Mouse (Mus musculus): ENCODE results near the gene Ifna4. TPM values are rescaled to one million over a fixed set of nuclear protein-coding genes. Genes with fewer than 3 reads are reported as not detected.
"Not testable (repeated sequence)": the region's sequence is repeated elsewhere in the genome, so short reads cannot be mapped to it uniquely, and the experiment has no call there.

Ifna4 gene
- not detected in 2 replicates for polyA plus RNA-seq (2014; fragmentation: Nextera tagmentation; extraction: Ambion mirVana)

- no peaks in the 10 kb centered on the region for H3K9me3 ChIP-seq (ENCODE audit: control insufficient read depth, low read length)
- no peaks in the 10 kb centered on the region for H3K27me3 ChIP-seq (ENCODE audit: control insufficient read depth, insufficient read depth, low read length)
- H3K4me3 ChIP-seq (ENCODE audit: low read depth, low read length), result no peak within 1 kb of the TSS
- H3K4me1 ChIP-seq (replicated peaks; ENCODE audit: control insufficient read depth, insufficient read depth, low read length), result no peaks in the 10 kb centered on the region
- H3K9ac ChIP-seq (ENCODE audit: low read depth, low read length), result no peak within 1 kb of the TSS
- no peak within 1 kb of the TSS for H3K27ac ChIP-seq (ENCODE audit: low read depth, low read length)
- WGBS, result 24% methylated on average over 2 of the region's 2 CpGs
- DNase-seq (ENCODE audit: low spot score), result no peak
- no peaks in the 10 kb centered on the region for H3K36me3 ChIP-seq (ENCODE audit: control insufficient read depth, insufficient read depth, low read length)
- ATAC-seq (ENCODE audit: low FRiP score), result no peak
- H3K4me2 ChIP-seq (replicated peaks; ENCODE audit: low read depth, low read length), result no peak within 1 kb of the TSS
These were observed at the start of gene Ifna4 for GRCm38 (mm10) chr4:88841438-88841911. Gene Ifna4 (plus strand): TSS chr4:88841861.

- H3K27ac ChIP-seq (ENCODE audit: low read depth, low read length); H3K9ac ChIP-seq (ENCODE audit: low read depth, low read length); ATAC-seq (ENCODE audit: low FRiP score); H3K4me1 ChIP-seq (replicated peaks; ENCODE audit: control insufficient read depth, insufficient read depth, low read length); H3K9me3 ChIP-seq (ENCODE audit: control insufficient read depth, low read length); DNase-seq (ENCODE audit: low spot score); H3K4me2 ChIP-seq (replicated peaks; ENCODE audit: low read depth, low read length); H3K27me3 ChIP-seq (ENCODE audit: control insufficient read depth, insufficient read depth, low read length); H3K36me3 ChIP-seq (ENCODE audit: control insufficient read depth, insufficient read depth, low read length); H3K4me3 ChIP-seq (ENCODE audit: low read depth, low read length): not testable (repeated sequence)
- 0% methylated on average over 4 of the region's 52 CpGs for WGBS
These were observed 47.6 kb upstream of the Ifna4 start, which contains the start of gene Gm13275 for GRCm38 (mm10) chr4:88793936-88794675. Gene Gm13275 (plus strand): TSS chr4:88794487.

GRCm38 (mm10) chr4:88797097-88797496 lies 44.6 kb upstream of the Ifna4 start, which contains the start of gene Gm13279:
Gene Gm13279 (plus strand): TSS chr4:88797397.
- H3K4me1 ChIP-seq (replicated peaks; ENCODE audit: control insufficient read depth, insufficient read depth, low read length); H3K27ac ChIP-seq (ENCODE audit: low read depth, low read length); H3K4me3 ChIP-seq (ENCODE audit: low read depth, low read length); H3K27me3 ChIP-seq (ENCODE audit: control insufficient read depth, insufficient read depth, low read length); H3K36me3 ChIP-seq (ENCODE audit: control insufficient read depth, insufficient read depth, low read length); H3K4me2 ChIP-seq (replicated peaks; ENCODE audit: low read depth, low read length); H3K9ac ChIP-seq (ENCODE audit: low read depth, low read length); ATAC-seq (ENCODE audit: low FRiP score); DNase-seq (ENCODE audit: low spot score); H3K9me3 ChIP-seq (ENCODE audit: control insufficient read depth, low read length): not testable (repeated sequence)
- no CpG with 5 or more reads among the region's 28 CpGs for WGBS

- not testable (repeated sequence) for H3K4me1 ChIP-seq (replicated peaks; ENCODE audit: control insufficient read depth, insufficient read depth, low read length); DNase-seq (ENCODE audit: low spot score); H3K27me3 ChIP-seq (ENCODE audit: control insufficient read depth, insufficient read depth, low read length); H3K27ac ChIP-seq (ENCODE audit: low read depth, low read length); H3K9ac ChIP-seq (ENCODE audit: low read depth, low read length); H3K4me3 ChIP-seq (ENCODE audit: low read depth, low read length); ATAC-seq (ENCODE audit: low FRiP score); H3K9me3 ChIP-seq (ENCODE audit: control insufficient read depth, low read length); H3K4me2 ChIP-seq (replicated peaks; ENCODE audit: low read depth, low read length); H3K36me3 ChIP-seq (ENCODE audit: control insufficient read depth, insufficient read depth, low read length)
- WGBS, result 17% methylated on average over 2 of the region's 7 CpGs
These were observed 42.3 kb upstream of the Ifna4 start, which contains the start of gene Gm13285 for GRCm38 (mm10) chr4:88799365-88799764. Gene Gm13285 (plus strand): TSS chr4:88799665.

- DNase-seq (ENCODE audit: low spot score), result not testable (repeated sequence)
These were observed 38.7 kb upstream of the Ifna4 start, which contains the start of gene Gm13287 for GRCm38 (mm10) chr4:88802954-88803353. Gene Gm13287 (plus strand): TSS chr4:88803254.

GRCm38 (mm10) chr4:88805231-88805630 lies 36.4 kb upstream of the Ifna4 start, which contains the start of gene Gm13288:
Gene Gm13288 (plus strand): TSS chr4:88805531.
- H3K9ac ChIP-seq (ENCODE audit: low read depth, low read length); H3K27me3 ChIP-seq (ENCODE audit: control insufficient read depth, insufficient read depth, low read length); H3K36me3 ChIP-seq (ENCODE audit: control insufficient read depth, insufficient read depth, low read length); ATAC-seq (ENCODE audit: low FRiP score); DNase-seq (ENCODE audit: low spot score); H3K4me3 ChIP-seq (ENCODE audit: low read depth, low read length); H3K27ac ChIP-seq (ENCODE audit: low read depth, low read length); H3K4me1 ChIP-seq (replicated peaks; ENCODE audit: control insufficient read depth, insufficient read depth, low read length); H3K4me2 ChIP-seq (replicated peaks; ENCODE audit: low read depth, low read length); H3K9me3 ChIP-seq (ENCODE audit: control insufficient read depth, low read length): not testable (repeated sequence)
- WGBS, result no CpG with 5 or more reads among the region's 8 CpGs

More at GRCm38 (mm10) chr4:88802954-88803353, 38.7 kb upstream of the Ifna4 start, which contains the start of gene Gm13287:
- H3K27me3 ChIP-seq (ENCODE audit: control insufficient read depth, insufficient read depth, low read length); H3K4me3 ChIP-seq (ENCODE audit: low read depth, low read length); H3K4me1 ChIP-seq (replicated peaks; ENCODE audit: control insufficient read depth, insufficient read depth, low read length); H3K27ac ChIP-seq (ENCODE audit: low read depth, low read length); ATAC-seq (ENCODE audit: low FRiP score); H3K36me3 ChIP-seq (ENCODE audit: control insufficient read depth, insufficient read depth, low read length); H3K4me2 ChIP-seq (replicated peaks; ENCODE audit: low read depth, low read length); H3K9me3 ChIP-seq (ENCODE audit: control insufficient read depth, low read length); H3K9ac ChIP-seq (ENCODE audit: low read depth, low read length): not testable (repeated sequence)
- no CpG with 5 or more reads among the region's 29 CpGs for WGBS

- H3K4me3 ChIP-seq (ENCODE audit: low read depth, low read length); H3K27me3 ChIP-seq (ENCODE audit: control insufficient read depth, insufficient read depth, low read length); H3K4me2 ChIP-seq (replicated peaks; ENCODE audit: low read depth, low read length); ATAC-seq (ENCODE audit: low FRiP score); H3K4me1 ChIP-seq (replicated peaks; ENCODE audit: control insufficient read depth, insufficient read depth, low read length); H3K9me3 ChIP-seq (ENCODE audit: control insufficient read depth, low read length); H3K9ac ChIP-seq (ENCODE audit: low read depth, low read length); H3K36me3 ChIP-seq (ENCODE audit: control insufficient read depth, insufficient read depth, low read length); DNase-seq (ENCODE audit: low spot score); H3K27ac ChIP-seq (ENCODE audit: low read depth, low read length): not testable (repeated sequence)
- WGBS, result 0% methylated on average over 6 of the region's 34 CpGs
These were observed 35.9 kb upstream of the Ifna4 start for GRCm38 (mm10) chr4:88805761-88806160.

GRCm38 (mm10) chr4:88815928-88816327 lies 25.7 kb upstream of the Ifna4 start, which contains the start of gene Ifna7:
Gene Ifna7 (plus strand): TSS chr4:88816228.
- H3K9ac ChIP-seq (ENCODE audit: low read depth, low read length), result no peak within 1 kb of the TSS
- no peaks in the 10 kb centered on the region for H3K4me1 ChIP-seq (replicated peaks; ENCODE audit: control insufficient read depth, insufficient read depth, low read length)
- no peak within 1 kb of the TSS for H3K4me3 ChIP-seq (ENCODE audit: low read depth, low read length)
- H3K9me3 ChIP-seq (ENCODE audit: control insufficient read depth, low read length), result no peaks in the 10 kb centered on the region
- no peak for ATAC-seq (ENCODE audit: low FRiP score)
- H3K36me3 ChIP-seq (ENCODE audit: control insufficient read depth, insufficient read depth, low read length), result no peaks in the 10 kb centered on the region
- WGBS, result 75% methylated on average over 3 of the region's 3 CpGs
- no peaks in the 10 kb centered on the region for H3K27me3 ChIP-seq (ENCODE audit: control insufficient read depth, insufficient read depth, low read length)
- H3K27ac ChIP-seq (ENCODE audit: low read depth, low read length), result no peak within 1 kb of the TSS
- no peak for DNase-seq (ENCODE audit: low spot score)
- no peak within 1 kb of the TSS for H3K4me2 ChIP-seq (replicated peaks; ENCODE audit: low read depth, low read length)

- H3K4me1 ChIP-seq (replicated peaks; ENCODE audit: control insufficient read depth, insufficient read depth, low read length), result no peaks in the 10 kb centered on the region
- DNase-seq (ENCODE audit: low spot score) (no peak), ATAC-seq (ENCODE audit: low FRiP score) (no peak)
- no peak within 1 kb of the TSS for H3K27ac ChIP-seq (ENCODE audit: low read depth, low read length)
- H3K36me3 ChIP-seq (ENCODE audit: control insufficient read depth, insufficient read depth, low read length), result no peaks in the 10 kb centered on the region
- H3K9me3 ChIP-seq (ENCODE audit: control insufficient read depth, low read length), result no peaks in the 10 kb centered on the region
- 81% methylated on average over 1 of the region's 1 CpGs for WGBS
- no peaks in the 10 kb centered on the region for H3K27me3 ChIP-seq (ENCODE audit: control insufficient read depth, insufficient read depth, low read length)
- H3K4me2 ChIP-seq (replicated peaks; ENCODE audit: low read depth, low read length), result no peak within 1 kb of the TSS
- H3K4me3 ChIP-seq (ENCODE audit: low read depth, low read length), result no peak within 1 kb of the TSS
- H3K9ac ChIP-seq (ENCODE audit: low read depth, low read length), result no peak within 1 kb of the TSS
These were observed 22.0 kb upstream of the Ifna4 start, which contains the start of gene Ifna11 for GRCm38 (mm10) chr4:88819659-88820058. Gene Ifna11 (plus strand): TSS chr4:88819959.

Data from hindbrain, embryonic 11.5 days (tissue).